Mouse (Mus musculus) kidney, adult 2 months (tissue): Measurements from ENCODE around the gene Nkiras2.

Experiments used
- CTCF ChIP-seq: fragments of 200-500 bp; conservative IDR thresholded peaks from 2 replicates; pipeline ENCODE4 v1.5.1; 2011; ENCODE audit warnings: low read depth, mild to moderate bottlenecking, control low read depth, low read length, moderate library complexity, mixed read lengths; ENCODE audit not compliant: insufficient read depth, insufficient read length
- POLR2A ChIP-seq: fragments of 200-500 bp; IDR thresholded peaks from one replicate; pipeline ENCODE4 v1.6.1; 2011; ENCODE audit warnings: low read depth, low read length, control low read depth

DNA sequence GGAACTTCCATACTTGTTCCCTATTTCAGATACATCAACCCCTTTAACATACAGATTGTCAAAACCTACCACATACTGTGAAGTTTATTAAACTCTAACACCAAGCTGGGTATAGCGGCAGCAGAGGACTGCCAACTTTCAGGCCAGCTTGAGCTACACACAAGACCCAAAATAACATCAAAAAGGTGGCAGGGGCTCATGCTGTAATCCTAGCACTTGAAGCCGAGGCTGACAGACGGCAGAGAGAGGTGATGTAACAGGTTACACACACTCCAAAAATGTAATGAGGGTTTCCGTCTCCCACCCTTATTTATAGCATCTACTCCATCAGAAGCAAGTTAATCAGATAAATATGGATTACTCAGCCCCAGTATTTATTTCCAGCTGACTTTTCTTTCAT is 23.5 kb upstream of the Nkiras2 start:
- no peak for TF ChIP-seq CTCF
- no peak for TF ChIP-seq POLR2A
